Mouse (Mus musculus): ENCODE data around the gene Ldah. TPM values are rescaled to one million over a fixed set of nuclear protein-coding genes. Genes with fewer than 3 reads are reported as not detected.

The Ldah gene
- polyA plus RNA-seq, 1 experiment from 2014 or later, result 55.4 TPM

DNA sequence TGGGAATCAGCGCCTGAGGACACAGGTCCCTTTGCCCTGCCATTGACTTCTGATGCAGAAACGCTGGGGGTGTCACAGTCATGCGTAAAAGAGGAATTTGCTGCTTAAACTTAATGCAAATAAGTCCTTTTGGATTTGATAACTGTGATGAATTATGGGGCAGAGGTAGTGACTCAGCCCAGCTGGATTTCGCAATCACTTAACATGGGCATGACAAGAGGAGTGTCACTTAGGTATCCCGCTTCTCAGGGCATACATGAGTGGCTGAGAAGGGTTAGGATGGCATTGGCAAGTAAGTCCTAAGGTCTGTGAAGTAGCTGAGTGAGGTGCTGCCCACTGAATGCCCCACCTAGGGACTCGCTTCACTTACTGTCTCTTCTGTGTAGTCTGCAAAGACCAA, 15.1 kb downstream of the Ldah start:
- H3K4me2 ChIP-seq (replicated peaks), result no peak overlapping the region
- 85% methylated on average over 6 of the region's 6 CpGs for WGBS
- no peak for ATAC-seq (ENCODE audit: insufficient number of reproducible peaks, low FRiP score, low TSS enrichment, low read depth)
- H3K4me1 ChIP-seq, result no peaks in the 10 kb centered on the region
- no peaks in the 10 kb centered on the region for H3K9me3 ChIP-seq (replicated peaks)
- H3K27ac ChIP-seq (replicated peaks), result no peak overlapping the region
- no peak overlapping the region for H3K9ac ChIP-seq
- H3K36me3 ChIP-seq, result peaks cover 13% of the 10 kb centered on the region; the same call in 1 of the 2 replicates
- H3K4me3 ChIP-seq (replicated peaks), result no peak overlapping the region
- H3K27me3 ChIP-seq, result no peaks in the 10 kb centered on the region

DNA sequence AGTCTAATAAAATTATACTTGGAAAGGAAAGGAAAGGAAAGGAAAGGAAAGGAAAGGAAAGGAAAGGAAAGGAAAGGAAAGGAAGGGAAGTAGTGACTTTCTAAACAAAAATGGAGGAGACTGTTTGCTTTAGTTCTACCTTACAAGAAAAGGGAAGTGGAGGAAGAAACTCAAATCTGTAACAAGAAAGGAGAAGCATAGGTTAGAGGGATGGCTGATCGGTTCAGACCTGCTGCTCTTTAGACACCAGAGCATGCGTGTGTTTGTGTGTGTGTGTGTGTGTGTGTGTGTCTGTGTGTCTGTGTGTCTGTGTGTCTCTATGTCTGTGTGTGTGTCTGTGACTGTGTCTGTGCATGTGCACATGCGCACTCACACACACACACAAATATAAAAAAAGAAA, 23.2 kb downstream of the Ldah start:
- no peak for ATAC-seq (ENCODE audit: insufficient number of reproducible peaks, low FRiP score, low TSS enrichment, low read depth)
- Histone ChIP-seq H3K4me2 (replicated peaks) (no peak overlapping the region), H3K27me3 (no peaks in the 10 kb centered on the region), H3K4me3 (replicated peaks) (no peak overlapping the region), H3K9me3 (replicated peaks) (no peaks in the 10 kb centered on the region), H3K9ac (no peak overlapping the region), H3K4me1 (no peaks in the 10 kb centered on the region), H3K36me3 (0 out of 2 replicates have a peak, but pooled peaks cover 17% of the 10 kb centered on the region), H3K27ac (replicated peaks) (no peak overlapping the region)
- 95% methylated on average over 3 of the region's 3 CpGs for WGBS

GRCm38 (mm10) chr12:8232679-8233078, 24.8 kb downstream of the Ldah start:
- WGBS, result 80% methylated on average over 3 of the region's 3 CpGs

GRCm38 (mm10) chr12:8242181-8242580, 34.3 kb downstream of the Ldah start:
- H3K4me2 ChIP-seq (replicated peaks), result no peak overlapping the region
- H3K4me1 ChIP-seq, result no peaks in the 10 kb centered on the region
- 0 out of 2 replicates have a peak, but pooled peaks cover 4% of the 10 kb centered on the region for H3K36me3 ChIP-seq
- no peak overlapping the region for H3K27ac ChIP-seq (replicated peaks)
- no peak overlapping the region for H3K4me3 ChIP-seq (replicated peaks)
- no peaks in the 10 kb centered on the region for H3K27me3 ChIP-seq
- WGBS, result 41% methylated on average over 3 of the region's 3 CpGs
- no peaks in the 10 kb centered on the region for H3K9me3 ChIP-seq (replicated peaks)
- H3K9ac ChIP-seq, result no peak overlapping the region
- ATAC-seq (ENCODE audit: insufficient number of reproducible peaks, low FRiP score, low TSS enrichment, low read depth), result no peak

More at GRCm38 (mm10) chr12:8232679-8233078, 24.8 kb downstream of the Ldah start:
- Histone ChIP-seq H3K4me1 (no peaks in the 10 kb centered on the region), H3K4me3 (replicated peaks) (no peak overlapping the region), H3K36me3 (0 out of 2 replicates have a peak, but pooled peaks cover 17% of the 10 kb centered on the region), H3K27ac (replicated peaks) (no peak overlapping the region), H3K27me3 (no peaks in the 10 kb centered on the region), H3K4me2 (replicated peaks) (no peak overlapping the region), H3K9me3 (replicated peaks) (no peaks in the 10 kb centered on the region), H3K9ac (no peak overlapping the region)
- ATAC-seq (ENCODE audit: insufficient number of reproducible peaks, low FRiP score, low TSS enrichment, low read depth), result no peak

DNA sequence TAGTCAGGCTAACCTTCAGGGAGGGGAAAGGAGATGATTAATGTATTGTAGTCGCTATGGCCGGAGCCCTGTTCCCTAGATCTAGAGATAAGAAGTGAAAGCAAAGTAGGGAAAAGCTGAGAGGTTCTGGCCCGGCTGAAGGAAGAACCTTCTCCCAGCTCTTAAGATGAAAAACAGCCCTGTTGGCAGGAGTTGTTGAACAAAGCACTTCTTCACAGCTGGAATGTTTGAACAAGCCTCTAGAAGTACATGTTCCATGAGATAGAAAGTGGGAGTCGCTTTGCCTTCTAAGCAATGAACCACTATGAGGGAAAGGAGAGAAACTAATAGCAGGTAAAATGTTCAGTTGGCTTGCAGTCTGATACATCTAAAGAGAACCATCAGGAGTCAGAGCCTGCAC, 36.8 kb downstream of the Ldah start:
- Histone ChIP-seq H3K4me1 (no peaks in the 10 kb centered on the region), H3K36me3 (no peaks in the 10 kb centered on the region), H3K9me3 (replicated peaks) (no peaks in the 10 kb centered on the region), H3K4me2 (replicated peaks) (no peak overlapping the region), H3K27me3 (no peaks in the 10 kb centered on the region), H3K4me3 (replicated peaks) (no peak overlapping the region), H3K27ac (replicated peaks) (no peak overlapping the region), H3K9ac (no peak overlapping the region)
- 56% methylated on average over 4 of the region's 4 CpGs for WGBS
- ATAC-seq (ENCODE audit: insufficient number of reproducible peaks, low FRiP score, low TSS enrichment, low read depth), result no peak

DNA sequence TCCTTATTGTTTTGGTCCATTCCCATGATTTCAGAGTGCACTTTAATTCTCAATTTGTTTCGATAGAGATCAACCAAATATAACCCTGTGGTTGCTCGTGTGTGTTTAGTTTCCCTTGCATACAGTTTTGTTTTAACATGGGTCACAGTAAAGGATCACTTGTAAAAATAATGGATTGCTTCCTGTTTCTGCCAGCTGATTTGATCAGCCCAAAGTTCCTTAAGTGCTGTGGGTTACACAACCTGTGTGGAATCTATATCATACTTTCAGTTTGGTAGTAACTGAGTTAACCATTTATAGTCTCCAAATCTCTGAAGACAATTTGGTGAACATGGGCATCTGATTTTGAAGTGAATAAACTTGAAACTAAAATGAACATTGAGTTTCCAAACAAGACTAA, 52.4 kb downstream of the Ldah start:
- H3K4me2 ChIP-seq (replicated peaks), result no peak overlapping the region
- no peak for ATAC-seq (ENCODE audit: insufficient number of reproducible peaks, low FRiP score, low TSS enrichment, low read depth)
- H3K27ac ChIP-seq (replicated peaks), result no peak overlapping the region
- no peaks in the 10 kb centered on the region for H3K36me3 ChIP-seq
- no peaks in the 10 kb centered on the region for H3K4me1 ChIP-seq
- no peaks in the 10 kb centered on the region for H3K9me3 ChIP-seq (replicated peaks)
- H3K4me3 ChIP-seq (replicated peaks), result no peak overlapping the region
- H3K27me3 ChIP-seq, result no peaks in the 10 kb centered on the region
- H3K9ac ChIP-seq, result no peak overlapping the region
- WGBS, result 67% methylated on average over 2 of the region's 2 CpGs

- Histone ChIP-seq H3K27ac (replicated peaks) (no peak overlapping the region), H3K4me2 (replicated peaks) (no peak overlapping the region), H3K9me3 (replicated peaks) (no peaks in the 10 kb centered on the region), H3K9ac (no peak overlapping the region), H3K4me3 (replicated peaks) (no peak overlapping the region), H3K4me1 (no peaks in the 10 kb centered on the region), H3K27me3 (no peaks in the 10 kb centered on the region), H3K36me3 (peaks cover 10% of the 10 kb centered on the region; the same call in 1 of the 2 replicates)
- 89% methylated on average over 7 of the region's 7 CpGs for WGBS
- no peak for ATAC-seq (ENCODE audit: insufficient number of reproducible peaks, low FRiP score, low TSS enrichment, low read depth)
These were observed 58.4 kb downstream of the Ldah start for GRCm38 (mm10) chr12:8266311-8266710.

DNA sequence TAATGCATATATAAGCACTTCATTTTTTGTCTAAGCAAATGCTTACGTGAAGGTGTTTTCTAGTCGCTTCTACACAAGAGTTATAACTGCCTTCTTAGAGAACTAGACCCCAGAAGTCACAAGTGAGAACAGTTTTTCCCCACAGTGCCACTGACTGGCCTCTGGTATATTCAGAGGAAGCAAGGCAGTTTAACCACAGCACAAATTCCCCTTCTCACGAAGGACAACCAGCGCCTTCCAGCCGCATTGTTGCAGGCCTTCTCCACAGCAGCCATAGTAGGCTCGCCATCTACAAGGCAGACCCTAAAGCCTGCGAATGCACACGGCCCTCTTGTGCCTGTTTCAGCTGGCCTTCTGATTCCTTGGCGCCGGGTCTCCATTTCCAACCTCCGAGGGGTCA, 61.7 kb downstream of the Ldah start:
- 90% methylated on average over 11 of the region's 11 CpGs for WGBS
- Histone ChIP-seq H3K4me1 (no peaks in the 10 kb centered on the region), H3K27ac (replicated peaks) (no peak overlapping the region), H3K27me3 (no peaks in the 10 kb centered on the region), H3K9ac (no peak overlapping the region), H3K36me3 (peaks cover 14% of the 10 kb centered on the region; the same call in 1 of the 2 replicates), H3K4me3 (replicated peaks) (no peak overlapping the region), H3K4me2 (replicated peaks) (no peak overlapping the region), H3K9me3 (replicated peaks) (no peaks in the 10 kb centered on the region)
- no peak for ATAC-seq (ENCODE audit: insufficient number of reproducible peaks, low FRiP score, low TSS enrichment, low read depth)

DNA sequence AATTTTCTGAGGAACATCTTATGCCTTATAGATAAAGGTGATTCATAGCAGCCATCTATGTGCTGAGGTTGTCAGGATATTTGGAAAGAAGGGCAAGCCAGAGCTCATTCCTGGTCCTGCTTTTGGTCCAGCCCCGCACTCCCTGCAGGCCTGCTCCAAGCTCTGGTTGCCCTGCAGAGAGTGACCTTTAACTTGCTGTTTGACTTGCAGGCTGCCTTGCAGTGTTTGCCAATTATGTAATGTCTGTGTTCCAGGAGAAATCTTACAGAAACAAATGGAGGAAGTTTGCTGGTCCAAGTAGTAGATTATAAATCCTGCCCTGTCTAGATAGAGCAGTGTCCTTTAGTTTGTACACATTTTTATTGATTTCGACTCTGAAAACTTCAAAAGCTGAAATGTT, 63.5 kb downstream of the Ldah start:
- H3K36me3 ChIP-seq, result peaks cover 17% of the 10 kb centered on the region; the same call in 1 of the 2 replicates
- no peaks in the 10 kb centered on the region for H3K9me3 ChIP-seq (replicated peaks)
- 95% methylated on average over 2 of the region's 2 CpGs for WGBS
- H3K9ac ChIP-seq, result no peak overlapping the region
- no peaks in the 10 kb centered on the region for H3K27me3 ChIP-seq
- H3K27ac ChIP-seq (replicated peaks), result no peak overlapping the region
- H3K4me1 ChIP-seq, result no peaks in the 10 kb centered on the region
- no peak for ATAC-seq (ENCODE audit: insufficient number of reproducible peaks, low FRiP score, low TSS enrichment, low read depth)
- H3K4me2 ChIP-seq (replicated peaks), result no peak overlapping the region
- H3K4me3 ChIP-seq (replicated peaks), result no peak overlapping the region

GRCm38 (mm10) chr12:8273471-8274171, 65.7 kb downstream of the Ldah start:
- Histone ChIP-seq H3K36me3 (peaks cover 12% of the 10 kb centered on the region; the same call in 1 of the 2 replicates), H3K27ac (replicated peaks) (no peak overlapping the region)

DNA sequence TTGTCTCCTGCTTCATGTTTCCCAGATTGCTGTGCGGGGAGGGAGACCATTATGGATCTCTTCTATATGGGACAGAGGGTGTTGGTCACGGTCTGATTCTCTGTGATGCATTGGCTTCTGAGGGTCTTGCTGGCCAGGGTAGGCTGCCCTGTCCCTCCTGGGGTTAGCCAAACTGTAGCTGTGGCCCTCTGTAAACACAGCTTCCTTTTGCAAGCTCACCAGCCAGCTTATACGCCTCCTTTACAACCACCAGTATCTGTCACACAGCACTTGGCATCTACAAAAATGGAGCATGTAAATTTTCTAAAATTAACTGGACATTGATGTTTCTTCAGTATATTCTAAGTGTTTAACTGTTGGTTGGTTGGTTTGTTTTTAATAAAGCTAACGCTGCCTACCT, 67.5 kb downstream of the Ldah start:
- no peak for ATAC-seq (ENCODE audit: insufficient number of reproducible peaks, low FRiP score, low TSS enrichment, low read depth)

More at GRCm38 (mm10) chr12:8273471-8274171, 65.7 kb downstream of the Ldah start:
- H3K9me3 ChIP-seq (replicated peaks), result no peaks in the 10 kb centered on the region
- ATAC-seq (ENCODE audit: insufficient number of reproducible peaks, low FRiP score, low TSS enrichment, low read depth), result no peak
- 94% methylated on average over 6 of the region's 6 CpGs for WGBS
- no peaks in the 10 kb centered on the region for H3K4me1 ChIP-seq
- no peak overlapping the region for H3K4me3 ChIP-seq (replicated peaks)
- H3K4me2 ChIP-seq (replicated peaks), result no peak overlapping the region
- no peak overlapping the region for H3K9ac ChIP-seq
- H3K27me3 ChIP-seq, result no peaks in the 10 kb centered on the region

More for the DNA sequence above, 67.5 kb downstream of the Ldah start:
- no peaks in the 10 kb centered on the region for H3K27me3 ChIP-seq
- H3K9me3 ChIP-seq (replicated peaks), result no peaks in the 10 kb centered on the region
- H3K9ac ChIP-seq, result no peak overlapping the region
- H3K27ac ChIP-seq (replicated peaks), result no peak overlapping the region
- H3K4me3 ChIP-seq (replicated peaks), result no peak overlapping the region
- H3K4me1 ChIP-seq, result no peaks in the 10 kb centered on the region
- no peak overlapping the region for H3K4me2 ChIP-seq (replicated peaks)
- H3K36me3 ChIP-seq, result peaks cover 8% of the 10 kb centered on the region; the same call in 1 of the 2 replicates
- WGBS, result 91% methylated on average over 4 of the region's 4 CpGs
